Mouse (Mus musculus): ENCODE measurements around the gene Rpl13a.
"Not testable (repeated sequence)": the region's sequence is repeated elsewhere in the genome, so short reads cannot be mapped to it uniquely, and the experiment has no call there.

The Rpl13a gene

DNA sequence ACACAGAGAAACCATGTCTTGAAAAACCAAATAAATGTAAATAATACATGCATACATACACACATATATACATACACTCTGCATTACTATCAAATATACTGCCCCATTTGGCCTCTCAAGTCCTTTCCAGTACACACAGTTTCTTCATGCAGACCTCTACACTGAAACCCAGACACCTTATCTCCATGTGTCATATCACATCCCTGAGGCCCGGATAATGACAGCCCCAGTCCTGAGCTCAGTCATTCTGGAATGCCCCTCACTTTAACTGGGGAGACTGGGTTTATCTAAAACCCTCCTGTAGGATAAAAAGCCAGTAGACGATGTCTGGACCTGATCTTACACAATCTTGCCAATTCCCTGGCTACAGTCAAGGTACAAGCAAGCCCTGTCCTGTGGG lies 15.1 kb downstream of the Rpl13a start:
- no peak for DNase-seq (ENCODE audit: low spot score)

GRCm38 (mm10) chr7:45112529-45112928 lies 16.0 kb downstream of the Rpl13a start:
- DNase-seq (ENCODE audit: low spot score) = peak; percentile 79

DNA sequence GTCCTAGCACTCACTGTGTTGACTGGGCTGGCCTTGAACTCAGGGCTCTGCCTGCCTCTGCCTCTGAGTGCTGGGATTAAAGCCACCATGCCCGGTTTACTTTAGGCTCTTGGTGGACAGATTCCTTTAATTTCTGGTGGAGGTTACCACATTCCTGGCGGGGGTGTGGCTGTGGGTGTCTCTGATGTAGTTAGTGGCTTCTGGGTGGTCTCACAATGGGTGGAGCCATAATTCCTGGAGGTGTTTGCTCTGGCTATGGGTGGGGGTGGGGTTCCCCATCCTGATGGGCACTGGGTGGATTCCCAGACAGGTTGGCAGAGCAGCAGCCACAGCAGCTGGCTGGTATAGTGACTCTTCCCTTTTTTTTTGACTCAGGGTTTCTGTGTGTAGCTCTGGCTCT lies 16.6 kb downstream of the Rpl13a start:
- DNase-seq (ENCODE audit: low spot score) = no peak

GRCm38 (mm10) chr7:45110089-45110488 lies 18.5 kb downstream of the Rpl13a start:
- DNase-seq (ENCODE audit: low spot score) = not testable (repeated sequence)

- no peak for DNase-seq (ENCODE audit: low spot score)
These were observed 21.4 kb downstream of the Rpl13a start for GRCm38 (mm10) chr7:45107052-45107645.

DNA sequence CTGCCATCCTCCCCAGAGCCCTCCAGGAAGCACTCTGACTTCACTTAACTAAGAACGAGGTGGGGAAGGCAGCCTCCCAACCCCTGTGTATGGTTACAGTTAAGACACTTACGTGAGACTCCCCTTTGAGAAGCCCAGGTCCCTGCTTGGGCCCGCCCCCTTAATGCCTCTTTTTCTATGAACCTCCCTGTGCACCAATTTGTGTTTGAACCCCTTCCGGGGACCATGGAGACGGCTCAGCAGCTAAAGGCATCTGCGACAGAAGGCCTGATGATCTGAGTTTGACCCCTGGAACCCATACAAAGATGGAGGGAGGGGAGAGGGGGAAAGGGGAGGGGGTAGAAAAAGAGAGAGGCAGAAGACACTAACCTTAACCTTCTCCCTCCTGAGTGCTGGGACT lies 22.1 kb downstream of the Rpl13a start:
- DNase-seq (ENCODE audit: low spot score) = no peak

DNA sequence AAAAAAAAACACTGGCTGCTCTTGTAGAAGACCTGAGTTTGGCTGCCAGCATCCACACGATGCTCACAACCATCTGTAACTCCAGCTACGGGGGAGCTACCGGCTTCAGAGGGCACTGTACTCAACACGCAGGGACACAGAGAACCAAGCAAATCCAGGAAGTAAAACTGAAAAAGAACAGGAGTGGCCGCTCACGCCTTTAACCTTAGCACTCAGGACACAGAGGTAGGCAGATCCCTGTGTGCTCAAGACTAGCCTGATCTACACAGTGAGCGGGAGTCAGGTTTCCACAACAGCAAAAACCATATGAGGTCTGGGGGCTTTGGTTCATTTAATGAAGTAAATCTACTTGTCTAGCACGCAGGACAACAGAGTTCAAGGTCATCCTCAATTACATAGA lies 23.1 kb downstream of the Rpl13a start:
- DNase-seq (ENCODE audit: low spot score) = no peak

DNA sequence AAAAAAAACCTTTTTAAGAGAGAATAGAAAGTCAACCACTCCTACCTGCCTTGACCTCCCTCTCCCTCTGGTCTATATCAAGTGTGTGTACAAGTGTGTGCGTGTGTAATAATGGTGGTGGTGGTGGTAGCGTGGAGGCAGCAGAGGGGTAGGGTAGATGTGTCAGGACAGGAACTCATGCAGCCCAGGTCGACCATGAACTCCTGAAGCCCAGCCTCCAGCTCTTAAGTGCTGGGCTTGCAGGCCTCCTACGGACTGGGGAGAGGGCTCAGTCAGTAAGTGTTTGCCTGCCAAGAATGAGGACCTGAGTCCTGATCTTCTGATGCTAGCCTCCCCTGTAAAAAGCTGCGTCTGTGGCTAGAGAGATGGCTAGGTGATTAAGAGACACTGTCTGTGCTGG lies 23.6 kb downstream of the Rpl13a start:
- no peak for DNase-seq (ENCODE audit: low spot score)

GRCm38 (mm10) chr7:45103652-45104180 lies 24.8 kb downstream of the Rpl13a start, which contains the start of gene Fcgrt:
Fcgrt (minus strand) TSS chr7:45103851.
- peak; percentile 89 for DNase-seq (ENCODE audit: low spot score)

- DNase-seq (ENCODE audit: low spot score) = no peak
These were observed 25.5 kb downstream of the Rpl13a start for GRCm38 (mm10) chr7:45102940-45103585.

GRCm38 (mm10) chr7:45102441-45102840 lies 26.1 kb downstream of the Rpl13a start:
- DNase-seq (ENCODE audit: low spot score) = no peak

GRCm38 (mm10) chr7:45100046-45100445 lies 28.5 kb downstream of the Rpl13a start:
- DNase-seq (ENCODE audit: low spot score) = no peak

GRCm38 (mm10) chr7:45098541-45099240 lies 29.9 kb downstream of the Rpl13a start:
- DNase-seq (ENCODE audit: low spot score) = no peak

GRCm38 (mm10) chr7:45097479-45097878 lies 31.1 kb downstream of the Rpl13a start:
- no peak for DNase-seq (ENCODE audit: low spot score)

DNA sequence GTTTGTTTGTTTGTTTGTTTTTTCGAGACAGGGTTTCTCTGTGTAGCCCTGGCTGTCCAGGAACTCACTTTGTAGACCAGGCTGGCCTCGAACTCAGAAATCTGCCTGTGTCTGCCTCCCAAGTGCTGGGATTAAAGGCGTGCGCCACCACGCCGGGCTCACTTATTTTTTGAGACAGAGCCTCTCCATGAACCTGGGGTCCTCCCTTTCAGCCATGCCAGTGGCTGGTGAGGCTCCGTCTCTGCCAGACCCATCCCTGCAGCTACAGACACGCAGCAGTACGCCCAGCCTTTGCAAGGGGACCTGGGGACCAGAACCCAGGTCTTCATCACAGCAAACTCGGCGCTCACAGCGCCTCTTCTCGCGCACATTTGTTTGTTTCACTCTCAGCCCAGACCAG lies 32.6 kb downstream of the Rpl13a start:
- DNase-seq (ENCODE audit: low spot score) = not testable (repeated sequence)

DNA sequence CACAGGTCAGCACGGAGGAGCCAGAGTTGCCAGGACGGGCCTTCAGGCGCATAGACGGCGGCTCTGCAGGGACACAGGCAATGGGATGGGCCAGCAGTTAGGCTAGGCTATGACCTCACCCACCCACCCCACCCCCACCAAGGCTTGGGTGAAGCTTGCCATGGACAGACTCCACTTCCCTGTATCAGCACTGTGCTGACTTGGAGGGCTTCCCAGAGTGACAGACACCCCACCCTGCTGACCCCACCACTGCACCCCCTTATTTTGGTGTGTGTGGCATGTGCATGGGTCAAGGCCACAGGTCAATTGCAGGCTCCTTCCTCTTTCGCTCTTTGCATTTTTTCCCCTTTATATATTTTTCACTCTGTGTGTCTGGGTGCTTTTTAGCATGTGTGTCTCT lies 33.2 kb downstream of the Rpl13a start:
- DNase-seq (ENCODE audit: low spot score) = no peak

DNA sequence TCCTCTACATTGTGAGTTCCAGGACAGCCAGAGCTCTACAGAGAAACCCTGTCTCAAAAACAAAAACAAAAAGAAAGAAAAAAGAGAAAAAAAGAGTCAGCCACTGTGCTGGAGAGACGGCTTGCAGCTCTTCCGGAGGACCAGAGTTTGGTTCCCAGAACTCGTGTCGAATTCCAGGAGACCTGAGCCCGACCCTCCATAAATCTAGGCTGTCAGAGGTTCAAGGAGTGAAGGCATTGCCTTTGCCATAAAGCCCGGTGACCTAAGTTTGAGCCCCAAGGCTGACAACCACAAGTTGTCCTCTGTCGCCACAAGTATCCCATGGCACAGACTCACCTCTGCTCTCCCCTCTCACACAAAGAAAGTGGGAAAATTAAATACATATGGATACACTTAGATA lies 34.4 kb downstream of the Rpl13a start:
- DNase-seq (ENCODE audit: low spot score) = no peak

DNA sequence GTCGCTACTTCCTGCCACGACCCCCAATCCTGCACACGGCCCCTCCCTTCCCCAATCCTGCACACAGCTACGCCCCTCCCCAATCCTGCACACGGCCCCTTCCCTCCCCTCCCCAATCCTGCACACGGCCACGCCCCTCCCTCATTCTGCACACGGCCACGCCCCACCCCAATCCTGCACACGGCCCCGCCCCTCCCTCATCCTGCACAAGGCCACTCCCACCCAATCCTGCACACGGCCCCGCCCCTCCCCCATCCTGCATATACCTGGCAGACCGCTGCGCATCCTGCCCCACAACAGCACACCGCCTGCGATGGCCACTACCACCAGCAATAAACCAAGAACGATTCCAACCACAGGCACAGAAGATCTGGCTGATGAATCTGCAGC lies 35.0 kb downstream of the Rpl13a start:
- peak; percentile 50 for DNase-seq (ENCODE audit: low spot score)

- DNase-seq (ENCODE audit: low spot score) = no peak
These were observed 35.6 kb downstream of the Rpl13a start for GRCm38 (mm10) chr7:45092828-45093515.

- peak; percentile 96 for DNase-seq (ENCODE audit: low spot score)
These were observed 36.5 kb downstream of the Rpl13a start, which contains the start of gene Rcn3 for GRCm38 (mm10) chr7:45092048-45092447. Rcn3 (minus strand) TSS chr7:45092221.

- peak; percentile 54 for DNase-seq (ENCODE audit: low spot score)
These were observed 37.3 kb downstream of the Rpl13a start for GRCm38 (mm10) chr7:45091001-45091990.

All from yolk sac, embryonic 10.5 days (tissue).